Mouse (Mus musculus): ENCODE results near the gene Prkab2. TPM values are rescaled to one million over a fixed set of nuclear protein-coding genes. Genes with fewer than 3 reads are reported as not detected.

The Prkab2 gene
- total RNA-seq, 2 experiments from 2014 or later: 35.3 TPM

- no peak for DNase-seq (ENCODE audit: low spot score in 2 of 2)
Measured at GRCm38 (mm10) chr3:97649022-97649421, 9.0 kb upstream of the Prkab2 start.

GRCm38 (mm10) chr3:97649469-97649868, 8.5 kb upstream of the Prkab2 start:
- no peak for DNase-seq (ENCODE audit: low spot score in 2 of 2)

GRCm38 (mm10) chr3:97651604-97652003, 6.4 kb upstream of the Prkab2 start:
- no peak for DNase-seq (ENCODE audit: low spot score in 2 of 2)

GRCm38 (mm10) chr3:97653781-97654180, 4.2 kb upstream of the Prkab2 start:
- no peak for DNase-seq (ENCODE audit: low spot score in 2 of 2)

GRCm38 (mm10) chr3:97654901-97655300, 3.1 kb upstream of the Prkab2 start:
- no peak for DNase-seq (ENCODE audit: low spot score in 2 of 2)

- peak in 1 of 2 experiments; percentile 38 for DNase-seq (ENCODE audit: low spot score in 2 of 2)
Measured at GRCm38 (mm10) chr3:97658426-97659193, 617 bp downstream of the Prkab2 start.

GRCm38 (mm10) chr3:97659746-97660145, 1.8 kb downstream of the Prkab2 start:
- DNase-seq (ENCODE audit: low spot score in 2 of 2): peak in 1 of 2 experiments; percentile 38

- DNase-seq (ENCODE audit: low spot score in 2 of 2): no peak
Measured at GRCm38 (mm10) chr3:97661206-97661605, 3.2 kb downstream of the Prkab2 start.

GRCm38 (mm10) chr3:97665525-97665924, 7.5 kb downstream of the Prkab2 start:
- DNase-seq (ENCODE audit: low spot score in 2 of 2): no peak

GRCm38 (mm10) chr3:97666154-97666553, 8.2 kb downstream of the Prkab2 start:
- DNase-seq (ENCODE audit: low spot score in 2 of 2): no peak

GRCm38 (mm10) chr3:97667093-97667675, 9.2 kb downstream of the Prkab2 start:
- DNase-seq (ENCODE audit: low spot score in 2 of 2): no peak

- DNase-seq (ENCODE audit: low spot score in 2 of 2): no peak
Measured at GRCm38 (mm10) chr3:97674644-97675110, 16.7 kb downstream of the Prkab2 start, which contains the start of gene Gm17651. Gm17651 (minus strand) TSS chr3:97674694.

- no peak for DNase-seq (ENCODE audit: low spot score in 2 of 2)
Measured at GRCm38 (mm10) chr3:97676126-97676525, 18.1 kb downstream of the Prkab2 start.

- no peak for DNase-seq (ENCODE audit: low spot score in 2 of 2)
Measured at GRCm38 (mm10) chr3:97678416-97678815, 20.4 kb downstream of the Prkab2 start.

- DNase-seq (ENCODE audit: low spot score in 2 of 2): peak; percentile 69 to 87
Measured at GRCm38 (mm10) chr3:97680631-97681320, 22.8 kb downstream of the Prkab2 start.

- peak; percentile 64 to 88 for DNase-seq (ENCODE audit: low spot score in 2 of 2)
Measured at GRCm38 (mm10) chr3:97681321-97682158, 23.5 kb downstream of the Prkab2 start.

GRCm38 (mm10) chr3:97682159-97682502, 24.1 kb downstream of the Prkab2 start:
- DNase-seq (ENCODE audit: low spot score in 2 of 2): no peak

GRCm38 (mm10) chr3:97682576-97682975, 24.6 kb downstream of the Prkab2 start:
- DNase-seq (ENCODE audit: low spot score in 2 of 2): no peak

GRCm38 (mm10) chr3:97683560-97684195, 25.7 kb downstream of the Prkab2 start:
- no peak for DNase-seq (ENCODE audit: low spot score in 2 of 2)

GRCm38 (mm10) chr3:97686372-97687117, 28.6 kb downstream of the Prkab2 start:
- no peak for DNase-seq (ENCODE audit: low spot score in 2 of 2)
